Mouse (Mus musculus) CD4-positive, CD25-positive, alpha-beta regulatory T cell, adult 4 months (primary cell): ENCODE data around the gene Hmbs. TPM values are rescaled to one million over a fixed set of nuclear protein-coding genes. Genes with fewer than 3 reads are reported as not detected.

Experiments
- ATAC-seq: one replicate; pipeline ENCODE4 v1.8.0; 2017
- polyA plus RNA-seq, 2 experiments: library from polyadenylated mRNA; unstranded; fragments of 100-300 nt; shearing (Covaris generic); gene quantifications; one replicate each; pipeline ENCODE4 v1.2.1; 2017

The Hmbs gene
- polyA plus RNA-seq, 2 experiments from 2014 or later, result 23.7 to 24.0 TPM

DNA sequence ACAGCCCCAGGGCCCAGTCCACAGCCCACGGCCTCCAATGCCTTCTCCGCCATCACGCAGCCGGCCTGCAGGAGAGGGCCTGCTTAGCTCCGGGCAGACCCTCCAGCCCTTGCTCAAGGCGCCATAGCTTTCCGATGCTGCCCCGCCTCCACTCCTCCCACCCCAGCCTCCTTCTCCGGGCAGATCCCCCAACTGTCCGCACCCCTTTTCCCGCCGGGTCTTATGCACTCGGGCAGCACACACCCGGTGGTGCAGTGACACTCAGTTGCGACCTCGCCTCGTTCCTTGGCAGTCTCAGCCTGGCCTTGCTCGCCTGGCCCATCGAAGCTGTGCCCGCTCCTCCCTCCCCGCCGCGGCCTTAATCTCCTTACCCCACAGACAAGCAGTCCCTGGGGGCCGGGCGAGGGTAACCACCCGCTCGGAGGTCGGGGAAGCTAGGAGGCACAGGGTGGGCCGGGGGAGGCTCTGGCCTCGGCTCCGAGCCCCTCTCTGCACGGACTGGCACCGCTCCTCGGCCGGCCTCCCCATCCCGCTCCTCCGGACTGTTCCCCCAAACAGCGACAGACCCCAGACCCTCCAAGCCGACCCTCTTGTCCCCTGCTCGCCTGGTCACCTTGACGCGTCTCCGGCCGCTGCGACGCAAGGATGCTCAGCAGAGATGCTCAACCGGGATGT, 56.5 kb downstream of the Hmbs start:
- peak; percentile 32 for ATAC-seq

GRCm38 (mm10) chr9:44287003-44287400, 57.0 kb downstream of the Hmbs start:
- no peak for ATAC-seq

Other genes with a start within 250 kb of the Hmbs start
- gene Mfrp, start 242.5 kb downstream of the Hmbs start, polyA plus RNA-seq, result not detected
- gene C1qtnf5, start 237.0 kb downstream of the Hmbs start, polyA plus RNA-seq, result not detected
- not detected for gene Gm49380, start 230.7 kb downstream of the Hmbs start, polyA plus RNA-seq
- 1 to 10 TPM; 4.9 to 5.0 TPM for gene Rnf26, start 230.7 kb downstream of the Hmbs start, polyA plus RNA-seq
- under 1 TPM in 1 of 2 experiments, not detected in 1; 0.34 TPM for gene Mcam, start 209.8 kb downstream of the Hmbs start, polyA plus RNA-seq
- gene Cbl, start 110.2 kb downstream of the Hmbs start, polyA plus RNA-seq, result 10 to 100 TPM; 22.7 to 23.0 TPM
- gene Ccdc153, start 103.6 kb downstream of the Hmbs start, polyA plus RNA-seq, result not detected
- gene Pdzd3, start 92.8 kb downstream of the Hmbs start, polyA plus RNA-seq, result not detected
- 1 to 10 TPM; 3.7 to 7.3 TPM for gene Nlrx1, start 75.6 kb downstream of the Hmbs start, polyA plus RNA-seq
- not detected for gene Abcg4, start 55.6 kb downstream of the Hmbs start, polyA plus RNA-seq
- 10 to 100 TPM; 20.0 to 23.4 TPM for gene Hinfp, start 38.6 kb downstream of the Hmbs start, polyA plus RNA-seq
- 1 to 10 TPM; 3.2 to 3.6 TPM for gene C2cd2l, start 23.9 kb downstream of the Hmbs start, polyA plus RNA-seq
- 10 to 100 TPM; 15.7 to 16.0 TPM for gene Dpagt1, start 18.2 kb downstream of the Hmbs start, polyA plus RNA-seq
- gene H2afx, start 9.5 kb downstream of the Hmbs start, polyA plus RNA-seq, result 10 to 100 TPM; 11.3 to 14.7 TPM
- 10 to 100 TPM; 55.6 to 86.7 TPM for gene Vps11, start 17.4 kb upstream of the Hmbs start, polyA plus RNA-seq
- gene Hyou1, start 35.3 kb upstream of the Hmbs start, polyA plus RNA-seq, result 10 to 100 TPM; 13.6 to 18.3 TPM
- gene Slc37a4, start 52.6 kb upstream of the Hmbs start, polyA plus RNA-seq, result 10 to 100 TPM; 16.1 to 19.7 TPM
- gene Rps25, start 62.9 kb upstream of the Hmbs start, polyA plus RNA-seq, result 1,000 to 10,000 TPM; 2,962 to 3,624 TPM
- gene Trappc4, start 63.4 kb upstream of the Hmbs start, polyA plus RNA-seq, result 100 to 1,000 TPM; 143 to 153 TPM
- 10 to 100 TPM; 24.7 to 27.2 TPM for gene Ccdc84, start 74.3 kb upstream of the Hmbs start, polyA plus RNA-seq
- under 1 TPM in 1 of 2 experiments, not detected in 1; 0.43 TPM for gene Foxr1, start 96.9 kb upstream of the Hmbs start, polyA plus RNA-seq
- gene Upk2, start 110.7 kb upstream of the Hmbs start, polyA plus RNA-seq, result not detected
- 10 to 100 TPM; 13.3 to 17.6 TPM for gene Bcl9l, start 138.6 kb upstream of the Hmbs start, polyA plus RNA-seq
- 100 to 1,000 TPM in 1 of 2 experiments, 10 to 100 TPM in 1; 93.9 to 121 TPM for gene Cxcr5, start 217.6 kb upstream of the Hmbs start, polyA plus RNA-seq